Mouse (Mus musculus) lung, postnatal 0 days (tissue): Measurements from ENCODE around the gene Qars. TPM values are rescaled to one million over a fixed set of nuclear protein-coding genes. Genes with fewer than 3 reads are reported as not detected.

ENCODE experiments used
- ATAC-seq: fragments of 200-750 bp; cut with Nextera tagmentation; 2 replicates; pipeline ENCODE4 v1.8.0; 2017; ENCODE audit warnings: moderate library complexity
- DNase-seq: peaks from one replicate; pipeline ENCODE4 v3.0.0-alpha.2; 2016; ENCODE audit warnings: low spot score
- H3K27ac ChIP-seq: fragments of 300-500 bp; sonication (generic); 2 replicates; pipeline ENCODE4 v1.5.1; 2014; ENCODE audit warnings: antibody characterized with exemption, mild to moderate bottlenecking, low read length, mixed read lengths
- H3K27me3 ChIP-seq: fragments of 300-500 bp; sonication (generic); replicated peaks from 2 replicates; pipeline ENCODE4 v1.6.1; 2014; ENCODE audit warnings: low read length, mixed read lengths; ENCODE audit not compliant: insufficient read depth
- H3K36me3 ChIP-seq: fragments of 300-500 bp; sonication (generic); 2 replicates; pipeline ENCODE4 v1.6.1; 2014; ENCODE audit warnings: low read length, mixed read lengths; ENCODE audit not compliant: insufficient read depth
- H3K4me1 ChIP-seq: fragments of 300-500 bp; sonication (generic); 2 replicates; pipeline ENCODE4 v1.6.1; 2014; ENCODE audit warnings: antibody characterized with exemption, low read depth, low read length, mixed read lengths; ENCODE audit not compliant: insufficient read depth
- H3K4me2 ChIP-seq: fragments of 300-500 bp; sonication (generic); replicated peaks from 2 replicates; pipeline ENCODE4 v1.6.1; 2014; ENCODE audit warnings: low read depth, mild to moderate bottlenecking, low read length, moderate library complexity, mixed read lengths
- H3K4me3 ChIP-seq: fragments of 300-500 bp; sonication (generic); 2 replicates; pipeline ENCODE4 v1.5.1; 2014; ENCODE audit warnings: low read depth, low read length
- H3K9ac ChIP-seq: fragments of 300-500 bp; sonication (generic); replicated peaks from 2 replicates; pipeline ENCODE4 v1.6.1; 2014; ENCODE audit warnings: low read depth, mild to moderate bottlenecking
- H3K9me3 ChIP-seq: fragments of 300-500 bp; sonication (generic); 2 replicates; pipeline ENCODE4 v1.6.1; 2016; ENCODE audit warnings: low read length, mixed read lengths
- CTCF ChIP-seq: IDR thresholded peaks from 2 replicates; pipeline ENCODE4 v1.5.1; 2016; ENCODE audit warnings: antibody characterized with exemption, mild to moderate bottlenecking
- EP300 ChIP-seq: IDR thresholded peaks from 2 replicates; pipeline ENCODE4 v1.6.1; 2016; ENCODE audit warnings: antibody characterized with exemption, mild to moderate bottlenecking, control low read depth
- WGBS: fragments of 180-500 bp; shearing (Covaris S2); extraction: QIAGEN DNeasy Blood & Tissue Kit; methylation state at CpG from one replicate; pipeline ENCODE4 v1.1.7; 2014; 5-methylcytosine and 5-hydroxymethylcytosine counted together
- polyA plus RNA-seq: library from polyadenylated mRNA; unstranded; fragments of >200 nt; fragmentation: Nextera tagmentation; extraction: Ambion mirVana; gene quantifications from 2 replicates; pipeline ENCODE4 v1.2.1, GENCODE M21; 2015

Gene Qars
- polyA plus RNA-seq, 1 experiment from 2014 or later, result 62.0 TPM

- TF ChIP-seq CTCF, result no peak
- TF ChIP-seq EP300, result no peak
- Histone ChIP-seq H3K9ac (no peak overlapping the region), H3K4me3 (no peak overlapping the region), H3K27me3 (no peaks in the 10 kb centered on the region), H3K4me2 (peak overlapping the region; percentile 72), H3K4me1 (peaks cover 23% of the 10 kb centered on the region), H3K9me3 (no peaks in the 10 kb centered on the region), H3K27ac (peak overlapping the region; percentile 98), H3K36me3 (peaks cover 21% of the 10 kb centered on the region)
- peak; percentile 57 for ATAC-seq
- DNase-seq, result peak; percentile 86
- 36% methylated on average over 10 of the region's 10 CpGs for WGBS
Observed at GRCm38 (mm10) chr9:108462192-108462591, 45.3 kb upstream of the Qars start.

DNA sequence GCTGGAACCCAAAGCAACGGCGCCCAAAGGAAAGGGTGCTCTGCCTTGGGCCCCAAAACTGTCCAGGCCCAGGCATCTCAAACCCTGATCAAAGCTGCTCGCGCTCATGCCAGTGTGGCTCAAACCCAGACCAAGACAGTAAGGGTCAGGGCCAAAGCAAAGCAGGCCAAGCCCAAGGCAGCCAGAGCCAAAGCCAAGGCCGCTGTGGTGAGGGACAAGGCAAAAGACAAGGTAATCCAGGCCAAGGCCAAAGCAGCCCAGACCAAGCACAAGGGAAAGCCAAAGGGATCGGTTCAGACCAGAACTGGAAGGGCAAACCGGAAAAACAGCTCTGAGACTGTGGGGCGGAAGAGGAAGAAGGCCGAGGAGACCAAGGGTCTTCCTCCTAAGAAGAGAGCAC lies 43.8 kb upstream of the Qars start:
- H3K36me3 ChIP-seq, result peaks cover 21% of the 10 kb centered on the region
- TF ChIP-seq CTCF (no peak), EP300 (no peak)
- H3K9ac ChIP-seq, result no peak overlapping the region
- no peak overlapping the region for H3K4me2 ChIP-seq
- no peak for DNase-seq
- no peaks in the 10 kb centered on the region for H3K27me3 ChIP-seq
- ATAC-seq, result no peak
- H3K9me3 ChIP-seq, result no peaks in the 10 kb centered on the region
- H3K4me1 ChIP-seq, result peaks cover 23% of the 10 kb centered on the region
- 89% methylated on average over 9 of the region's 9 CpGs for WGBS
- no peak overlapping the region for H3K27ac ChIP-seq
- H3K4me3 ChIP-seq, result no peak overlapping the region

DNA sequence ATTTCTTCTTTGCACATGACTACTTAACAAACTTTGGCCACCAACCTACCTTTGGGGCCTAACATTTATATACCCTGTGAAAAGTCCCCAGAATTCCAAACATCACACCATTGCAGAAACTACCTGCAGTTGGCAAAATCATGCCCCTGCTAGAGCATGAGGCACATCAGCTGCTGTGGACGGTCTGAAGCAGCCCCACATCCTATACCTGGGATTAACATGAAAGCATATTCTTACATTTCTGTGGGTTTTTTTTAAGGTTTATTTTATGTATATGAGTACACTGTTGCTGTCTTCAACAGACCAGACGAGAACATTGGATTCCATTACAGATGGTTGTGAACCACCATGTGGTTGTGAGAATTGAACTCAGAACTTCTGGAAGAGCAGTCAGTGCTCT lies 41.3 kb upstream of the Qars start:
- peaks cover 21% of the 10 kb centered on the region for H3K36me3 ChIP-seq
- H3K27me3 ChIP-seq, result no peaks in the 10 kb centered on the region
- no peak overlapping the region for H3K9ac ChIP-seq
- no peak overlapping the region for H3K27ac ChIP-seq
- ATAC-seq (no peak), DNase-seq (no peak)
- H3K9me3 ChIP-seq, result no peaks in the 10 kb centered on the region
- TF ChIP-seq CTCF, result no peak
- TF ChIP-seq EP300, result no peak
- H3K4me3 ChIP-seq, result no peak overlapping the region
- H3K4me1 ChIP-seq, result peaks cover 20% of the 10 kb centered on the region
- WGBS, result 92% methylated on average over 2 of the region's 2 CpGs
- no peak overlapping the region for H3K4me2 ChIP-seq

DNA sequence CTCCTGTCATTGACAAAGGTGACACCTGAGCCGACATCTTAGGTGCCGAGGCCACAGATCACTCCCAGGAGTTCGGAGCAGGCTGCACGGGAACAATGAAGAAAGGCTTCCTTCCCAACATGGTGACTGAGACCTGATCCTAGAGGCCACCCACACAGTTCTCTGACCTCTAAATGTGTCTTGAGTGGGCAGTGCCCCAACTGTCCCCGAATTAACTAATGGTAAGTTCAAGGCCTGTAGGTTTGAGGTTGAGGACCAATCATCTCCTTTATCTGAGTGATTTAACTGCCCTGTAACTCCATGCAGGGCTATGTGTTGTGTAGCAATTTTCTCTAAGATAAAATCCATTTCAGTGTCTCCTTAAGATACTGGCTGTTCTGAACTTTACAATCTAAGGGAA lies 38.1 kb upstream of the Qars start:
- no peak overlapping the region for H3K4me2 ChIP-seq
- no peak overlapping the region for H3K27ac ChIP-seq
- WGBS, result 42% methylated on average over 5 of the region's 5 CpGs
- DNase-seq, result no peak
- H3K27me3 ChIP-seq, result no peaks in the 10 kb centered on the region
- H3K9me3 ChIP-seq, result no peaks in the 10 kb centered on the region
- H3K36me3 ChIP-seq, result peaks cover 7% of the 10 kb centered on the region
- no peak for ATAC-seq
- H3K4me1 ChIP-seq, result no peaks in the 10 kb centered on the region
- no peak overlapping the region for H3K9ac ChIP-seq
- TF ChIP-seq CTCF (no peak), EP300 (no peak)
- H3K4me3 ChIP-seq, result no peak overlapping the region

GRCm38 (mm10) chr9:108469845-108470244 lies 37.7 kb upstream of the Qars start:
- Histone ChIP-seq H3K4me1 (no peaks in the 10 kb centered on the region), H3K4me3 (no peak overlapping the region), H3K27ac (no peak overlapping the region), H3K9me3 (no peaks in the 10 kb centered on the region), H3K4me2 (no peak overlapping the region), H3K27me3 (no peaks in the 10 kb centered on the region), H3K9ac (no peak overlapping the region), H3K36me3 (peaks cover 5% of the 10 kb centered on the region)
- TF ChIP-seq EP300, result no peak
- TF ChIP-seq CTCF, result no peak
- 37% methylated on average over 4 of the region's 4 CpGs for WGBS
- DNase-seq, result no peak
- ATAC-seq, result peak; percentile 59

DNA sequence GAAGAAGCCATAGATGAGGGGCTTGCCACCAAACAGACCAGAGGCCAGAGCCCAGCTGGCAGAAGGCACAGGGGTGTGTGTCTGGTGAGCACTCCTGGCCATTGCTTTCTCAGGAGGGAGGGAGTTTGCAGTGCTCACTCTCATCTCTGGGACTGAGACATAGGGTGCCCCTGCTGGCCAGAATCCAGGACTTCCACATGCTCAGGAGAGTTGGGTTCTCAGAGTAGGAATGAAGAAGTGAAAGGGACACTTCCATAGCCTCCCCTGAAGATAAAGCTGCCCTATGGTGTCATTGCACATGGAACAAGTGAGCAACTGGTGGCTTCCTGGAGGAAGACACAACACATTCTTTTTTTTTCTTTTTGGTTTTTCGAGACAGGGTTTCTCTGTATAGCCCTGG lies 33.0 kb upstream of the Qars start:
- TF ChIP-seq CTCF (0 out of 2 replicates have a peak, but pooled peaks have one; percentile 6), EP300 (no peak)
- Histone ChIP-seq H3K9ac (no peak overlapping the region), H3K4me2 (no peak overlapping the region), H3K36me3 (no peaks in the 10 kb centered on the region), H3K27ac (no peak overlapping the region), H3K4me1 (peaks cover 5% of the 10 kb centered on the region; the same call in 1 of the 2 replicates), H3K9me3 (no peaks in the 10 kb centered on the region), H3K4me3 (no peak overlapping the region), H3K27me3 (no peaks in the 10 kb centered on the region)
- no peak for DNase-seq
- no peak for ATAC-seq
- WGBS, result 70% methylated on average over 1 of the region's 1 CpGs

- under 1% methylated on average over 20 of the region's 20 CpGs for WGBS
- H3K9me3 ChIP-seq, result no peaks in the 10 kb centered on the region
- H3K9ac ChIP-seq, result peak overlapping the region; percentile 32
- peak overlapping the region; percentile 85 for H3K27ac ChIP-seq
- DNase-seq (peak; percentile 93), ATAC-seq (peak; percentile 91)
- peak; percentile 19 for TF ChIP-seq EP300
- peak; percentile 11 for TF ChIP-seq CTCF
- H3K36me3 ChIP-seq, result peaks cover 16% of the 10 kb centered on the region; the same call in 1 of the 2 replicates
- peak overlapping the region; percentile 81 for H3K4me2 ChIP-seq
- no peaks in the 10 kb centered on the region for H3K27me3 ChIP-seq
- H3K4me1 ChIP-seq, result peaks cover 14% of the 10 kb centered on the region
- peak overlapping the region; percentile 54 for H3K4me3 ChIP-seq
Observed at GRCm38 (mm10) chr9:108478638-108479156, 28.8 kb upstream of the Qars start.
